Mouse (Mus musculus) liver, adult 2 months (tissue): Measurements from ENCODE around the gene Synpr. TPM values are rescaled to one million over a fixed set of nuclear protein-coding genes. Genes with fewer than 3 reads are reported as not detected.

Experiments
- DNase-seq: peaks from one replicate; pipeline ENCODE4 v3.0.0-alpha.2; 2011; ENCODE audit warnings: low read depth, low spot score; ENCODE audit errors: extremely low read depth
- H3K27ac ChIP-seq: fragments of 200-500 bp; replicated peaks from 2 replicates; pipeline ENCODE4 v1.5.1; 2012; ENCODE audit warnings: low read depth, mild to moderate bottlenecking, control low read depth, inconsistent platforms, low read length; ENCODE audit not compliant: insufficient read depth
- H3K27me3 ChIP-seq: fragments of 200-500 bp; 2 replicates; pipeline ENCODE4 v1.6.1; 2012; ENCODE audit warnings: mild to moderate bottlenecking, moderate library complexity, low read length, inconsistent platforms; ENCODE audit not compliant: control insufficient read depth, insufficient read depth
- H3K36me3 ChIP-seq: fragments of 200-500 bp; 2 replicates; pipeline ENCODE4 v1.6.1; 2012; ENCODE audit warnings: low read length, inconsistent platforms; ENCODE audit not compliant: control insufficient read depth, insufficient read depth
- H3K4me1 ChIP-seq: fragments of 200-500 bp; 2 replicates; pipeline ENCODE4 v1.6.1; 2011; ENCODE audit warnings: low read length; ENCODE audit not compliant: control insufficient read depth, insufficient read depth
- H3K4me3 ChIP-seq: fragments of 200-500 bp; 2 replicates; pipeline ENCODE4 v1.5.1; 2011; ENCODE audit warnings: low read depth, mild to moderate bottlenecking, control low read depth, low read length, moderate library complexity; ENCODE audit not compliant: insufficient read depth
- H3K79me2 ChIP-seq: fragments of 200-500 bp; 2 replicates; pipeline ENCODE4 v1.6.1; 2012; ENCODE audit warnings: inconsistent platforms, mild to moderate bottlenecking, low read length, moderate library complexity; ENCODE audit not compliant: control insufficient read depth, insufficient read depth
- H3K9ac ChIP-seq: fragments of 200-500 bp; 2 replicates; pipeline ENCODE4 v1.6.1; 2012; ENCODE audit warnings: low read depth, mild to moderate bottlenecking, control low read depth, inconsistent platforms, low read length
- CTCF ChIP-seq: fragments of 200-500 bp; IDR thresholded peaks from 2 replicates; pipeline ENCODE4 v1.5.1; 2011; ENCODE audit warnings: low read depth, low read length, control low read depth
- POLR2A ChIP-seq: fragments of 200-500 bp; IDR thresholded peaks from 2 replicates; pipeline ENCODE4 v1.6.1; 2011; ENCODE audit warnings: low read length, control low read depth; ENCODE audit not compliant: insufficient read depth; ENCODE audit errors: extremely low read depth
- WGBS: fragments of 180-500 bp; shearing (Covaris S2); methylation state at CpG from one replicate; pipeline ENCODE4 v1.1.7; 2018; 5-methylcytosine and 5-hydroxymethylcytosine counted together
- polyA plus RNA-seq: library from polyadenylated mRNA; depleted of rRNA; stranded (reverse); fragments of >200 nt; gene quantifications from 2 replicates; pipeline ENCODE4 v1.2.3, GENCODE M21; 2012
- total RNA-seq: library from RNA; depleted of rRNA; stranded (reverse); fragments of >200 nt; gene quantifications from 2 replicates; pipeline ENCODE4 v1.2.3, GENCODE M21; 2014

The Synpr gene
- total and polyA plus RNA-seq, 2 experiments = not detected

DNA sequence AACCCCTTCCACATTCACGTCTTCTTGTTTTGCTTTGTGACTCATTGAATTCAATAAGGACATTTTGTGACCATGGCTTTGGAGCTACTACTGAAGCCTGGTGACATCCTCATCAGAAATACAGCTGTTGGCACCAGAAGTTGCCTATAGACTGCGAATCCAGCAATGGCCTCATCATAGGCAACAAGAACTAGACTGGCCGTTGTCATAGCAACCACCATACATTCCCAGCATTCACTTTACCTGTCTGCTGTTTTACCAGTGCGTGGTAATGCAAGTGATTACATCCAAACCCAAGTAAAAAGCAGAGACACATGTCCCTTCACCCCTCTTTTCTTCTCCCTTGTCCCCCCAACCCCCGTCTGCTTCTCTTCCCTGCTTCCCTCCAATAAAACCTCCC is 105.4 kb downstream of the Synpr start:
- TF ChIP-seq CTCF = no peak
- TF ChIP-seq POLR2A = no peak
- 69% methylated on average over 5 of the region's 5 CpGs for WGBS
- Histone ChIP-seq H3K4me1 (no peaks in the 10 kb centered on the region), H3K27me3 (no peaks in the 10 kb centered on the region), H3K4me3 (no peak overlapping the region), H3K27ac (no peak overlapping the region), H3K9ac (no peak overlapping the region), H3K36me3 (no peaks in the 10 kb centered on the region), H3K79me2 (no peaks in the 10 kb centered on the region)
- no peak for DNase-seq

DNA sequence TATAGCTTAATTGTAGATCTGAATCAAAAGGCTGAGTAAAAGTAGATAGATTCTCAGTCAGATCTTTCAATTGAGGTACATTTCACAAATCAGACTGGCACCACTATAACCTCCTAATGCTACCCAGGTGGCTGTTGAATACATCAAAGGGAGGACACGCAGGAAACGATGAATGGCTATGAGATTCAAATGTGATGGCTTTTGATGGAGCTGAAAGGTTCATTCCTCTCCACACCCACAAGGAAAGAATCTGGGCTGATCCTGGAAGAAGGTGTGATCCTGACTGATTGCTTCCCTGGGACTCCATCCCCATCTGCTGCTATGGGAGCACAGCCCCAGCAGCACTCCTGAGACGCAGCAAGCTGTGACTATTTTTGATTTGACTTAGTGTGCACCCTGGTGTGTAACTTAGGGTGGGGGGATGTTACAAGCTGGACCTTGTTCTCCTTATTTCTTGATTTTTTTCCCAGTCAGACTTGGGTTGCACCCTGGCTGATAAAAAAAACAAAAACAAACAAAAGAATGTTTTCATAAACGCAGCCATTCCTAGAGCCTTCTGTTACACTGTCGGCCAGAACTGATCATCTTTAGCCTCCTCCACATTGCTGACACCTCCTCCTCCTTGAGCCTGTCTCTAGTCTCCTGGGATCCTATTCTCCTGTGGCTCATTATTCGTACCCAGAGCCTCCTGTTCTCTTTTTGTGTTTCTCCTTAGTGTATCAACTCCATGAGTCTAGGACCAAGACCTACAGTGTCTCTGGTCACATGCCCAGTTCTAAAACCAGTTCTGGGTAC is 114.8 kb downstream of the Synpr start:
- Histone ChIP-seq H3K9ac (no peak overlapping the region), H3K27ac (no peak overlapping the region), H3K36me3 (no peaks in the 10 kb centered on the region), H3K79me2 (no peaks in the 10 kb centered on the region), H3K4me3 (no peak overlapping the region), H3K27me3 (no peaks in the 10 kb centered on the region), H3K4me1 (no peaks in the 10 kb centered on the region)
- 46% methylated on average over 6 of the region's 6 CpGs for WGBS
- DNase-seq = no peak
- TF ChIP-seq CTCF (no peak), POLR2A (no peak)

DNA sequence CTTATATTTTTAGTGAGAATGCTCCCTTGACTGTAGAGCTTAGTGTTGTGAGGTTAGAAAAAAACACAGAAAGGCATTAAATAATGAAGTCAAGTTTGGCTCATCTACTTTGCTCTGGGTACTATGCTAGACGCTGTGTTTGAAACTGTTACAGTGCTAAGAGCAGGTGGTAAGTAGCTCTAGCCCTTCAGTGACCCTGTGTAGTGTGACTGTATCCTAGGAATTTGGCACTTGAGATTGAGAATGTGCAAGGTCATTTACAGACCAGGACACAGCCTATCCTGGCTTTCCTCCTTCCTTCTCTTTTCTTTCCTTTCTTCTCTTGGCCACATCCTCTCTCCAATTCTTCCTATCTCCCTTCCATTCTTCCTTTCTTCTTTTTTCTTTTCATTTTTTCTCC is 127.1 kb downstream of the Synpr start:
- H3K79me2 ChIP-seq = no peaks in the 10 kb centered on the region
- no peak for DNase-seq
- no peaks in the 10 kb centered on the region for H3K4me1 ChIP-seq
- no peaks in the 10 kb centered on the region for H3K36me3 ChIP-seq
- 68% methylated on average over 1 of the region's 1 CpGs for WGBS
- H3K27ac ChIP-seq = no peak overlapping the region
- no peak overlapping the region for H3K9ac ChIP-seq
- TF ChIP-seq POLR2A (no peak), CTCF (no peak)
- H3K27me3 ChIP-seq = no peaks in the 10 kb centered on the region
- no peak overlapping the region for H3K4me3 ChIP-seq

DNA sequence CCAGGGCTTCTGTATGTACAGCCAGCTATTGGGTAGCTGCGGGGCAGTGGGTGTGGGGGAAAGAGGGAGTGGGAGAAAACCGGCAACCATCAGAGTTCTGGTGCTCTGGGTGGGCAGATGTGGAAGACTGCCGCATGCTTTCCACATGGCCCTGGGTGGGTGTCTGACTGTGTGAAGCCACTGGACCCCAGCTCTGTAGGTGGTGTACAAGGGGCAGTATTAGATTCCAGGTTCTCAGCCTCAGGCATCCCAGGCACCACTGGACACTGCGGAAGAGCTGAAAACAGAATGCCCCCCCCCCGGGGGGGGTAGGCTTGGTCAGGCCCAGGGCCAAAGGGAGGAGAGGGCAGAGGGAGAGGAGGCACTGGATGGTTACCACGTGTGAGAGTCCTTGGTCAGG is 156.1 kb downstream of the Synpr start:
- Histone ChIP-seq H3K27me3 (no peaks in the 10 kb centered on the region), H3K79me2 (no peaks in the 10 kb centered on the region), H3K36me3 (no peaks in the 10 kb centered on the region), H3K4me3 (no peak overlapping the region), H3K27ac (no peak overlapping the region), H3K9ac (no peak overlapping the region), H3K4me1 (no peaks in the 10 kb centered on the region)
- DNase-seq = no peak
- TF ChIP-seq CTCF (no peak), POLR2A (no peak)
- 83% methylated on average over 6 of the region's 6 CpGs for WGBS

DNA sequence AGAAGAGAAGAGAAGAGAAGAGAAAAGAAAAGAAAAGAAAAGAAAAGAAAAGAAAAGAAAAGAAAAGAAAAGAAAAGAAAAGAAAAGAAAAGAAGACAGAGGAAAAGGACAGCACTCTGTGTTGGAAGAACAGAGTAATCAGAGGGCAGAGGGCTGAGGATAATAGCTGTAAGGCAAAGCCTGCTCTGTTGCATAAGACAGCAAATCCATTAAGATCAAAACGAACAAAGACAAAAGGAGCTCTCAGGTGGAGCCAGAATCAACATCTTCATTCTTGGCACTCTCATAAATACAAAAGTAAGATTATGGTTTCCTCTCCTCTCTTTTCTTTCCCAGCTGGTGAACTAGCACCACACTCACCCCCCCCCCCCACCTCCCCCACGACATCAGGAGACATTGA is 160.3 kb downstream of the Synpr start:
- H3K4me3 ChIP-seq = no peak overlapping the region
- H3K79me2 ChIP-seq = no peaks in the 10 kb centered on the region
- DNase-seq = no peak
- TF ChIP-seq POLR2A = no peak
- TF ChIP-seq CTCF = no peak
- no peak overlapping the region for H3K9ac ChIP-seq
- H3K27me3 ChIP-seq = no peaks in the 10 kb centered on the region
- H3K27ac ChIP-seq = no peak overlapping the region
- 35% methylated on average over 2 of the region's 2 CpGs for WGBS
- H3K36me3 ChIP-seq = no peaks in the 10 kb centered on the region
- H3K4me1 ChIP-seq = no peaks in the 10 kb centered on the region

DNA sequence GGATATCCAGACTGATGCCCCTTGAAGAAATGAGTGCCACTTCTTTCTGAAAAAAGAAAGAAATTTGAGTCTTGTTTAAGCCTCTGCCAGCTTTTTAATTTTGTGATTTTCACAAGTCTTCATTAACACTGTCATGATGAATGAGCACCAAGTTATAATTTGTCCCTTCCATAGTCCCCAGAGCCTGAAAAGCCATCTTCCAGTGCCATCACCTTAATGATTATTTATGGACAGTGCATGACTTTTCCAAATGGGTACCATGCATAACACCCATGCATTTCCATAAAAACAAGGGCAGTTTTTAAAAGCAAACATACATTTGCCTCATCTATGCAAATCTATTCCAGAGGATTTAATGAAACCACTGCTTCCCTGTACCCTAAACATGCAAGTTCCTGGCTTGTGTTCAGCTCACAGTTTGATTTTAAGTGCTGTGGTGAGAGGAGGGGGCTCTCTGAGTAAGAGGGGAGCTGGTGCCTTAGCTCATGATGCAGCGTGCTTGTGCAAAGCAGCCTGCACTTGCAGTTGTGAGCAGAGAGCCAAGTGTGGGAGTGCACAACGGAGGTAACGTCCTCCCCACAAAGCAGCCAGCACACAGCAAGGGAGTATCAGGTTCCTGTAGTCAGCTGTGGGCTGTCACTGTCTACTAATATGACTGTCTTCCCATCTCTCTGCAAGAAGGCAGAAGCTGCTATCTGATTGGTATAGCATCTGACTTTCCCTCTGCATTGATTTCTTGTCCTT is 169.1 kb downstream of the Synpr start:
- Histone ChIP-seq H3K4me1 (no peaks in the 10 kb centered on the region), H3K27ac (no peak overlapping the region), H3K79me2 (no peaks in the 10 kb centered on the region), H3K36me3 (no peaks in the 10 kb centered on the region), H3K4me3 (no peak overlapping the region), H3K9ac (no peak overlapping the region), H3K27me3 (no peaks in the 10 kb centered on the region)
- 57% methylated on average over 3 of the region's 3 CpGs for WGBS
- TF ChIP-seq CTCF = no peak
- TF ChIP-seq POLR2A = no peak
- DNase-seq = no peak
